Mouse (Mus musculus) MEL (cell line): ENCODE measurements around the gene Trmt2a.

Experiments used
- MAX ChIP-seq: IDR thresholded peaks from 2 replicates; pipeline ENCODE4 v1.6.1; 2011; ENCODE audit warnings: low read length, improper control_type of control experiment
- POLR2A ChIP-seq, 2 experiments: IDR thresholded peaks; 2 replicates each; pipeline ENCODE4 v1.6.1; 2011 to 2012; ENCODE audit warnings: low read length in 2 of 2, mild to moderate bottlenecking in 2 of 2, control low read depth in 1 of 2, improper control_type of control experiment in 1 of 2, low read depth in 1 of 2, moderate library complexity in 1 of 2; ENCODE audit not compliant: control insufficient read depth in 1 of 2, insufficient read depth in 1 of 2, poor library complexity in 1 of 2
- USF2 ChIP-seq, 2 experiments: IDR thresholded peaks; 2 replicates each; pipeline ENCODE4 v1.6.1; 2011 to 2012; ENCODE audit warnings: improper control_type of control experiment in 2 of 2, low read length in 2 of 2, borderline replicate concordance in 1 of 2, inconsistent platforms in 1 of 2, low read depth in 1 of 2, mild to moderate bottlenecking in 1 of 2; ENCODE audit not compliant: insufficient read depth in 1 of 2

DNA sequence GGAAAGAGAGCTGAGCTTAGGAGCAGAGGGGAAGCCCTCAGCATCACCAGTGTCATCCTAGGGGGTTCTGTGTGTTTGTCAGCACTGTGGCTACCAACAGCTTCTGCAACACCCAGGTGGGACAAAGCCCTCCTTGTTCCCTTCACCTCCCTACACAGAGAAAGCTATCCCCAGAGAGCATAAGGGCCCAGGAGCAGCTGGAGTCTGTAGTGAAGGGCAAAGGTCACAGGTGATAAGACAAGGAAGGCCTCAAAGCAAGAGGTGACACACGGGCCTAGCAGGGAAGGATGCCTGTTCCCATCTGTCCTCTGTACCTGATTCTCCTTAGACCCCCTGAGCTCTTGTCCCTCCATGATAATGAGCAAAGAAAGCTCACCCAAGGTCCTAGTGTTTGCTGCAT lies 46.9 kb upstream of the Trmt2a start:
- TF ChIP-seq POLR2A (IDR thresholded peaks at IDR 0.05; ENCODE audit: control insufficient read depth in 1 of 2, insufficient read depth in 1 of 2, low read depth in 1 of 2, low read length in 2 of 2, poor library complexity in 1 of 2) (no peak), USF2 (IDR thresholded peaks at IDR 0.05; ENCODE audit: borderline replicate concordance in 1 of 2, insufficient read depth in 1 of 2, low read depth in 1 of 2, low read length in 2 of 2) (no peak), MAX (no peak)
